Mouse (Mus musculus) erythroblast, embryonic 14.5 days (primary cell): ENCODE data around the gene S1pr4.

ENCODE experiments used
- GATA1 ChIP-seq: IDR thresholded peaks from 2 replicates; pipeline ENCODE4 v1.6.1; 2012; ENCODE audit warnings: low read length, inconsistent platforms, mixed read lengths
- TAL1 ChIP-seq: IDR thresholded peaks from 3 replicates; pipeline ENCODE4 v1.6.1; 2012; ENCODE audit warnings: low read length, inconsistent platforms, mixed read lengths

GRCm38 (mm10) chr10:81513798-81514197 is 13.9 kb upstream of the S1pr4 start:
- TF ChIP-seq GATA1: no peak
- no peak for TF ChIP-seq TAL1
